Mouse (Mus musculus) duodenum, adult 2 months (tissue): ENCODE data around the gene Pom121. TPM values are rescaled to one million over a fixed set of nuclear protein-coding genes. Genes with fewer than 3 reads are reported as not detected.

Experiments used
- polyA plus RNA-seq: library from polyadenylated mRNA; depleted of rRNA; stranded (reverse); fragments of >200 nt; gene quantifications from 2 replicates; pipeline ENCODE4 v1.2.3, GENCODE M21; 2012; ENCODE audit warnings: low replicate concordance; rRNA removed

The Pom121 gene
- polyA plus RNA-seq: 22.4 and 25.2 TPM in 2 replicates

DNA sequence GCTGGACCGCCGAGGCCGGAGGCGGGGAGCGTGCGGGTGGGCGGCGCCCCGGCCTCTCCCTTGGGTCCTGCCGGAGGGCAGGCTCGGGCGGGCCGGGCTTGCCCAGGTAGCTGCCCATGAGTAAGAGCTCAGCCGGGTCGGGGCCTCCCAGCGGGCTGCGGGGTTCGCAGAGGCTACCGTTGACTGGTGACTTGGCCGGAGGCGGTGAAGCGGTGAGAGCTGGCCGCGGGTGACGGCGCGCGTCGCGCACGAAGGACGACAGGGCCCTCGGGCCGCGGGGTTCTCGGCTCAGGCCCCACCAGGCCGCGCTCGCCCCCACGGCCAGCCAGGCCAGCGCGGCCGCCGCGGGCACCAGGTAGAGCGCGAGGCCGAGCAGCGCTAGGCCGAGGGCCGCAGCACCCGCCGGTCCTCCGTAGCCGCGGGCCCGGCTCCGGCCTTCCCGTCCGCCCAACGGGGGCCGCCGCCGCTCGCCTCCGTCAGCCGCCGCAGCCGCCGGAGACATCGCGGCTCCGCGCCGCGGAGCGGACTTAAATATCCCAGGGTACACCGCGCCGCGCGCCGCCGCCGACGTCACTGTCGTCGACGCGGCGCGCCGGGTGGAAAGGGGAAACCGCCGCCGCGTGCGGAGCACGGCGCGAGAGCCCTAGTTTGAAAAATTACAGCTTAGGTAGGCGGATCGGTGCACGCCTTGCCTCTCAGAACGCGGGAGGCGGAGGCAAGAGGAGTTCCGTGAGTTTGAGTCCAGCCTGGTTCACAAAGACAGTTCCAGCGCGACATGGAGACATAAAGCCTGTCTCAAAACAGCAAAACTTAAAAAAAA is at the start of gene Pom121:
TSS of gene Pom121 (minus strand) at position 543 of the 820 bp plus-strand sequence.

DNA sequence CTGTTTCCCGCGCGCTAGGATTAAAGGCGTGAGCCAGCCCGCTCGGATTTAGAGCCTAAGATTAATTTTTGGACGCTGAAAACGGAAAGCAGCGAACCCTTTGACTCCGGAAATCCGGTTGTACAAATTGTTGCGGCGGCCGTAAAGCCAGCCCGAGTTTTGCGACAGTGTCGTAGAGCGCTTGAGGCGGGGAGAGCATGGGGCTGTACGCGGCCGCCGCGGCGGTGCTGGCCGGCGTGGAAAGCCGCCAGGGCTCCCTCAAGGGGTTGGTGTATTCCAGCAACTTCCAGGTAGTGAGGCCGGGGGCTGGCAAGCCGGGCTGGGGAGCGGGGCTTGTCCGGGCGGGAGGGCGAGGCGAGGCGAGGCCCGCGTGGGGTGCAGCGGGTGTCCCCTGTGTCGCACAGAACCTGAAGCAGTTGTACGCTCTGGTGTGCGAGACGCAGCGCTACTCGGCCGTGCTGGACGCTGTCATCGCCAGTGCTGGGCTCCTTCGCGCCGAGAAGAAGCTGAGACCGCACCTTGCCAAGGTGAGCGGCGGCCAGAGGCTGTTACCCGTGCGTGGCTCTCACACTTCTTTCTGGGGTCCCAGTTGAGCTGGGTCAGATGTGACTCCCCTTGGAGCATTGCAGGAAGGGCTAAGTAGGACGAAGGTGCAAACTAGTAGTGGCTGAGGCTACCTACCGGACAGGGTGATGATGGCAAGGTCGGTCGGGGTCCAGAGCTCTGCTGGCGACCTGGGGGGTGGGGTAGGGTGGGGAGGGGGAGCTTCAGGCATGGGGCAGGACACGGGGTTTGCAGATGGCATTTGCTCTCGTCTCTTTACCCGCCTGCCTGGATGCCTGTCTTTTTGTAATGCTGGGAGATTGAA is 24.3 kb downstream of the Pom121 start, which contains the start of gene Nsun5:
TSS of gene Nsun5 (plus strand) at position 167 of the 868 bp plus-strand sequence.

DNA sequence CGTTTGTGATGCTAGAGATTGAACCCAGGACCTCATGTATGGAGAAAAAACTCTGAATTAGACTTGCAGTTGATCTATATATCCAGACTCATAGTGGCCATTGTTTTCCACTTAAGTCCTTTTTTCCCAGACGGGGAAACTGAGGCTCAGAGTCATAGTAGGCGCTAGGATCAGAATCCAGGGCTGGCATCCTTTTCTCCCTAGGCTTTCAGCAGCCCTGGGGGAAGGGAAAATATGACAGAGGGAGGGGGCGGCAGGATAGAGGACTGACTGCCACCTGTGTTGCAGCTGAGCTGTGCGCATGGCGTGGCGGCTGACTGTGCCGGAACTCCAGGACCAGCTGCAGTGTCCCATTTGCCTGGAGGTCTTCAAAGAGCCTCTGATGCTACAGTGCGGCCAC is 41.4 kb downstream of the Pom121 start, which contains the start of gene Trim50:
TSS of gene Trim50 (plus strand) at position 301 of the 400 bp plus-strand sequence.

DNA sequence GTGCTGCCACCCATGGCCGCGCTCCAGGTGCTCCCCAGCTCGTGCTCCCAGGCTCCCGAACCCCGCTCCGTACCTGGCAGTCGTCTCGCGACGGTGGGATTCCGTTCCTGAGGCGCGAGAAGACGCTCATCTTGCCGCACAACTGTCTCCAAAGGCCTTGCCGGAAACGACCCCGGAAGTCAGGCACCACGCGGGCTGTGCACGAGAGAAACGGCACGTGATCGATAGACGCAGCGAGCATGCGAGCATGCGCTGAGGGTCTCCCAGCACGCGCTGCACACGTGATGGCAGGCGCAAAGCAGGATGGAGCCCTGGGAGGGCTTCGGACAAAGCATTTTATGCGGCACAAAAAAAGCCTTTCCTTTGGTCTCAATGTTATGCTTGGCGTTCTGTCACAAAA is 44.5 kb downstream of the Pom121 start, which contains the start of gene Fkbp6:
TSS of gene Fkbp6 (minus strand) at position 183 of the 400 bp plus-strand sequence.

Other genes with a start within 250 kb of the Pom121 start
- gene Tbl2, start 244.9 kb downstream of the Pom121 start, polyA plus RNA-seq: 4.3 and 6.7 TPM in 2 replicates
- gene Bcl7b, start 226.3 kb downstream of the Pom121 start, polyA plus RNA-seq: 33.0 and 36.1 TPM in 2 replicates
- 12.7 and 13.0 TPM in 2 replicates for gene Baz1b, start 207.3 kb downstream of the Pom121 start, polyA plus RNA-seq
- 3.7 and 4.7 TPM in 2 replicates for gene Fzd9, start 143.3 kb downstream of the Pom121 start, polyA plus RNA-seq
- not detected in 2 replicates for gene Fkbp6, start 44.5 kb downstream of the Pom121 start, polyA plus RNA-seq
- gene Trim50, start 41.3 kb downstream of the Pom121 start, polyA plus RNA-seq: 1.1 TPM in 1 of 2 replicates, not detected in the other
- gene Nsun5, start 24.6 kb downstream of the Pom121 start, polyA plus RNA-seq: 16.7 and 21.1 TPM in 2 replicates
- 2.6 and 5.7 TPM in 2 replicates for gene Hip1, start 150.6 kb upstream of the Pom121 start, polyA plus RNA-seq
- not detected in 2 replicates for gene Ccl26, start 169.0 kb upstream of the Pom121 start, polyA plus RNA-seq
- gene Ccl24, start 178.5 kb upstream of the Pom121 start, polyA plus RNA-seq: 4.2 TPM in 1 of 2 replicates, not detected in the other
- gene Rhbdd2, start 238.1 kb upstream of the Pom121 start, polyA plus RNA-seq: 15.8 and 18.3 TPM in 2 replicates